Mouse (Mus musculus): ENCODE measurements around the gene Stmn1.

Gene Stmn1

GRCm38 (mm10) chr4:134468215-134468575 lies at the start of gene Stmn1:
Stmn1 (plus strand) TSS chr4:134468320.
- in situ Hi-C loops (cut with MboI; ENCODE audit: low pct_unique_long_range_greater_than_20kb in 1 of 2, low sequenced_read_pairs in 2 of 2, unreplicated experiment in 1 of 2), result no loop called here

DNA sequence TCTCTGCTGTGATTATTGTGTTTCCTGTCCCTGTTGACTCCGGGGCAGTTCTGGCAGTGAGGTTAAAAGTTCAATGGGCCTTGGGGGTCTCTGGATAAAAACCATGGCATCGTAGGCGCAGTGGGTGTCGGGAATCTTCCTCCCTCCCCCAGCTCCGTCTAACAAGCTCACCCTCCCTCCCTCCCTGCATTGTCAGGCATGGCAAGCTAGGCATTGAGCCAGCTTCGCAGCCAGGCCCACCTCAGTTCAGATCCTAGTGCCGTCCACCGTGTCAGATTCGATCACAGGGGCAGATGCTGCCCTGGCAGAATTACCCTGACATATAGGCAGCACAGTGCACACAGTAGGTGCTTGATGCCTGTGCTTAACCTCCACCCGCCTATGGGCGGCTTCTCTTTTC lies 46.1 kb upstream of the Stmn1 start:
- in situ Hi-C loops (cut with MboI; ENCODE audit: low pct_unique_long_range_greater_than_20kb in 1 of 2, low sequenced_read_pairs in 2 of 2, unreplicated experiment in 1 of 2), result no loop called here

GRCm38 (mm10) chr4:134423949-134424348 lies 44.2 kb upstream of the Stmn1 start:
- in situ Hi-C loops (cut with MboI; ENCODE audit: low pct_unique_long_range_greater_than_20kb in 1 of 2, low sequenced_read_pairs in 2 of 2, unreplicated experiment in 1 of 2), result no loop called here

- in situ Hi-C loops (cut with MboI; ENCODE audit: low pct_unique_long_range_greater_than_20kb in 1 of 2, low sequenced_read_pairs in 2 of 2, unreplicated experiment in 1 of 2), result no loop called here
These were observed 43.0 kb upstream of the Stmn1 start for GRCm38 (mm10) chr4:134425088-134425487.

- in situ Hi-C loops (cut with MboI; ENCODE audit: low pct_unique_long_range_greater_than_20kb in 1 of 2, low sequenced_read_pairs in 2 of 2, unreplicated experiment in 1 of 2), result no loop called here
These were observed 37.6 kb upstream of the Stmn1 start for GRCm38 (mm10) chr4:134430381-134431004.

GRCm38 (mm10) chr4:134432686-134433360 lies 35.3 kb upstream of the Stmn1 start:
- in situ Hi-C loops (cut with MboI; ENCODE audit: low pct_unique_long_range_greater_than_20kb in 1 of 2, low sequenced_read_pairs in 2 of 2, unreplicated experiment in 1 of 2), result no loop called here

DNA sequence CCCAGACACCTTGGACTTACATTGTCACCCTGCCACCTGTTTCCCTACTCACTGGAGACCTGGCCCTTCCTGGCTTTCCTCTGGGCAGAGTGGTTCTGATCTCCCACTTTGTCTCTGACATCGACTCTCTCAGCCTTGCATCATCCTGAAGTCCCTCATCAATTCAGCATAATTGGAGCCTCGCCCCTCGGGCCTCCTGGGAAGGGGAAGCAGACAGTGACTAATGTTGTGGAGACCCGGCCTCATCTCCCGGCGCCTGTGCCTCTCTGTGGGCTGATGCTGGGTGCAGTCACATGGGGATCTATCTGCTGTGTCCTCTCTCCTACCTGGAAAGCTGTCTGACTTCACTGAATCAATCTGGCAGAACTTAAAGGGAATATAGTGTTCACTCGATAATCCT lies 31.9 kb upstream of the Stmn1 start:
- in situ Hi-C loops (cut with MboI; ENCODE audit: low pct_unique_long_range_greater_than_20kb in 1 of 2, low sequenced_read_pairs in 2 of 2, unreplicated experiment in 1 of 2), result no loop called here

DNA sequence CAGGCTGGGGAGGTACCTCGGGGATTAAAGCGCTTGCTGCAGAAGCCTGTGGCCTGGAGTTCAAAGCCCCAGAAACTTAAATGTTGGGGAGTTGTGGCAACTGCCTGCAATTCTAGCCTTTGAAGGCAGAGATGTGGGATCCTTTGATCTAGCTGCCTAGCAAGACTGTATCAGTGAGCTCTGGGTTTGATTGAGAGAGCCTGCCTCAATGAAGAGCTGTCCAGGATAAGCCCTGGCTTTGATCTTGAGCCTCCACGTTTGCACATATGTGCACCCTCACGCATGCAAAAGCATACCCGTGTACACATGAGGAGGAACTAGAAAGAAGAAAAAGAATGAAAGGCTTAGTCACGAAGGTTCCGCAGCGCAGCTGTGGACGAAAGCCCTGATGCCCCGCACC lies 31.5 kb upstream of the Stmn1 start:
- in situ Hi-C loops (cut with MboI; ENCODE audit: low pct_unique_long_range_greater_than_20kb in 1 of 2, low sequenced_read_pairs in 2 of 2, unreplicated experiment in 1 of 2), result no loop called here

GRCm38 (mm10) chr4:134439119-134439518 lies 29.0 kb upstream of the Stmn1 start:
- in situ Hi-C loops (cut with MboI; ENCODE audit: low pct_unique_long_range_greater_than_20kb in 1 of 2, low sequenced_read_pairs in 2 of 2, unreplicated experiment in 1 of 2), result no loop called here

- in situ Hi-C loops (cut with MboI; ENCODE audit: low pct_unique_long_range_greater_than_20kb in 1 of 2, low sequenced_read_pairs in 2 of 2, unreplicated experiment in 1 of 2), result no loop called here
These were observed 28.2 kb upstream of the Stmn1 start for GRCm38 (mm10) chr4:134439919-134440318.

DNA sequence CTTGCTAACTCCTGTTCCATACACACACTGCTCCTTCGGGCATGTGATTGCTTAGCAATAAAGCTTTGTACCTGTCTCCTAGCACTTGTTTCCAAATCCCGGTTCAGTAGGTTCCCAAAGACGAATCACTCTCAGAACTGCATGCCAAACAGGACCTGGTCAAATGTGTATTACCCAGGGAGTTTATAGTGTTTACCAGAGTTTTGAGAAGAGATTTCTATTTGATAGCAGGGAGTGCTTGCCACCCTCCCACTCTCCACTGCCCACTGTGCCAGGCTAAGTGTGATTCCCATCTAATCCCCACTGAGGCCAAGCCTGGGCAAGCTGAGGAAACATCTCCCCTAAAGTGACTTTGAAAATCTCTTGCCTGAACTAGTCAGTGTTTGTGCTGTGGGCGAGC lies 25.9 kb upstream of the Stmn1 start:
- in situ Hi-C loops (cut with MboI; ENCODE audit: low pct_unique_long_range_greater_than_20kb in 1 of 2, low sequenced_read_pairs in 2 of 2, unreplicated experiment in 1 of 2), result no loop called here

DNA sequence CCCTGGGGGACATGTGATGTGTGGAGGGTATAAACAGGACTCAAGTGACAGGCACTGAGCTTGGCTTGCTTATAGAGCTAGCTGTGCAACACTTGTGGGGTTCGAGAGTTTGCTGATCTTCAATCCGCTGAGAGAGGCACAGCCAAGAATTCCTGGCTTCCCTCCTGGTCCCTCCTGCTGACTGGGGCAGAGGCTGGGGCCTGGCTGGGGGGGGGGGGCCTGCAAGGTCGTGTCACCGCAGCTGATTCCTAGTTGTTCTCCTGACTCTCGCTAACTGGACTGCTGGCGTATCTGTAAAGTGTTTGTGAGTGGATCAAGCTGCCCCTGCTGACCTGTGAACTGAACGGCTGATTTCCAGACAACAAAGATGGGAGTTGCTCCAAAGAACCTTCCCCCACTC lies 24.5 kb upstream of the Stmn1 start:
- in situ Hi-C loops (cut with MboI; ENCODE audit: low pct_unique_long_range_greater_than_20kb in 1 of 2, low sequenced_read_pairs in 2 of 2, unreplicated experiment in 1 of 2), result no loop called here

DNA sequence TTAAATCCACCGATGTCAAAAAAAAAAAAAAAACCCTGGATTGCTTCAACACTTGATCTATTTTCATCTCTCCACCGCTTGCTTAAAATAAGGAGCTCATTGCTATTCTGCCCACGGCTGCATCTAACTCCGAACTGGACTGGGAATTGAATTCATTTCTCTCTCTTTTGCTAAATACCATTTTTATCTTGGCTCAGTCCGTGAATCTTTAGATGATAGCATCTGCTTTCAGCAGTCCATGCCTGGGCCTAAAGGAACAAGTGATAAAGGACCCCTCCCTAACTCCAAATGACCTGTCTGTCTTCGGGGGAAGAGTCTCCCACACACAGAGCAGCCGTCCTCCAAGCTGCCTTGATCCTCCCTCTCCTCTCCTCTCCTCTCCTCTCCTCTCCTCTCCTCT lies 23.2 kb upstream of the Stmn1 start:
- in situ Hi-C loops (cut with MboI; ENCODE audit: low pct_unique_long_range_greater_than_20kb in 1 of 2, low sequenced_read_pairs in 2 of 2, unreplicated experiment in 1 of 2), result no loop called here

GRCm38 (mm10) chr4:134445489-134445888 lies 22.6 kb upstream of the Stmn1 start:
- in situ Hi-C loops (cut with MboI; ENCODE audit: low pct_unique_long_range_greater_than_20kb in 1 of 2, low sequenced_read_pairs in 2 of 2, unreplicated experiment in 1 of 2), result no loop called here

DNA sequence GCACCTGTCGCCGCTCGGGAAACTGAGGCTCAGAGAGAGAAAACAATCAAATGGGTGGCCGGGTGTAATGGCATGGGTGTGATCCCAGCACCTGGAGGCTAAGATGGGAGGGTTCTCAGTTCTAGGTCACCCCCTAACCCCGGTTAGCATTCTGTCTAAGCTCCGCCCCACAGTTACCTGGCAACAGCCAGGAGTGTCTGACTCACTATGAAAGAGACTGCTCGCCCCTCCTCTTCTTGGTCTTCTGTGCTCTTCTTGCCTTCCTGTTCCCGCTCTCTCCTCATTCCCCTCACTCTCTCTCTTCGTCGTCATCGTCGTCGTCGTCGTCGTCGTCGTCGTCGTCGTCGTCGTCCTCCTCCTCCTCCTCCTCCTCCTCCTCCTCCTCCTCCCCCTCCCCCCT lies 20.2 kb upstream of the Stmn1 start:
- in situ Hi-C loops (cut with MboI; ENCODE audit: low pct_unique_long_range_greater_than_20kb in 1 of 2, low sequenced_read_pairs in 2 of 2, unreplicated experiment in 1 of 2), result no loop called here

GRCm38 (mm10) chr4:134449595-134450391 lies 18.3 kb upstream of the Stmn1 start:
- in situ Hi-C loops (cut with MboI; ENCODE audit: low pct_unique_long_range_greater_than_20kb in 1 of 2, low sequenced_read_pairs in 2 of 2, unreplicated experiment in 1 of 2), result no loop called here

DNA sequence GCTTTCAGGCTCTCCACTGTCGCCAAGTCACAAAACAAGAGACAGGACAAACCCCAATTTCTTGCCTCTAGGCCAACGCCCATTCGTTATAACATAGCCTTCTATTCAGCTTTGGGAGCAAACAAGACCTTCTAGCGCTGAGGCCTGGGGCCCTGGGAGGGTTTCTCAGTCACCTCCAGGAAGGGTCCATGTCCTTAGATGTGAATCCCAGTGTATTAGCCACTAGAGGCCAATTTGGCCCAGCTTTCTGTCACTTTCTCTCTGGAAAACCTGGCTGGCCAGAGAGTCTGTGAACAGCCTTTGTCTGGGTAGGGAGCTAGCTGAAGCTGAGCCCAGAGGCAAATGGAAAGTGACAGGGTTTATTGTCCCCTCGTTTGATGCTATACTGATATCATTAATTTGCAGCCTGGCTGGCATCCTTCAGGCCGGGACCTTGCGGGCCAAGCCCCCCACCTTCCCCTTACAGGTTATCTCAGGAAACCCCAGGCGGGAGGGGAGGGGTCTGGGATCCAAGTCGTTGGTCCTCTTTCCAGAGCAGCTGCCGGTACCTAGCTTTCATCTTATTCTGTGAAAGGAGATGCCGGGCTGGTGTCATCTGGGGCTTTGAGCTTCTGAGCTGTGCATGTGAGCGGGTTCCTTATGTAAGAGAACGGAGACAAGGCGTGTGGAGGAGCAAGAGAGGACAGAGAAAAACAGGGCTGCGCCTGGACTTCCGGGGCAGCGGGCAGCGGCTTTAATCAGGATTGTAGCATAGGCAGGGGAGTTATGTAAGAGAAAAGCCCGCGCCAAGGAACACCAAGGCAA lies 17.5 kb upstream of the Stmn1 start:
- in situ Hi-C loops (cut with MboI; ENCODE audit: low pct_unique_long_range_greater_than_20kb in 1 of 2, low sequenced_read_pairs in 2 of 2, unreplicated experiment in 1 of 2), result no loop called here

DNA sequence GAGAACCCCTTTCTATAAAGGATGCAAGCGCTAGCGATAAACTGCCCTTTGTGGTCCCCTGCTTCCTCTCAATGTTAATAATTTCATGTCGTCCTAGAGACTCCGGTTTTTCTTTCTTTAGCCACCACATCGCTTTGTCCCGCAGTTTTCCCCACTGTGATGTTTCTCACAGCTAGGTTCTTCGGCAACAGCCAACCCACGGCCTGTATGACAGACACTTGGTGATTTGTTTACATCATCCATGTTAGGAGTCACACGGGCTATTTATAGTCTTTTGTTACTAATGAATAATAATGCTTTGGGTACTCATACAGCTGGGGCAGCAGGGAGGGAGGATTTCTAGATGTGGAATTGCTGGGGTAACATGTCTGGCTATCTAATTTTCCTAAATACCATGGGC lies 16.6 kb upstream of the Stmn1 start:
- in situ Hi-C loops (cut with MboI; ENCODE audit: low pct_unique_long_range_greater_than_20kb in 1 of 2, low sequenced_read_pairs in 2 of 2, unreplicated experiment in 1 of 2), result no loop called here

Data from mouse embryonic stem cell (cell line).